Mouse (Mus musculus): ENCODE measurements at regions not wholly inside any gene's neighbourhood (a gene's known extent, or its start where the extent isn't known, plus 50 kb on each side); places are given as distances from the start of the nearest gene placed in this dataset.

DNA sequence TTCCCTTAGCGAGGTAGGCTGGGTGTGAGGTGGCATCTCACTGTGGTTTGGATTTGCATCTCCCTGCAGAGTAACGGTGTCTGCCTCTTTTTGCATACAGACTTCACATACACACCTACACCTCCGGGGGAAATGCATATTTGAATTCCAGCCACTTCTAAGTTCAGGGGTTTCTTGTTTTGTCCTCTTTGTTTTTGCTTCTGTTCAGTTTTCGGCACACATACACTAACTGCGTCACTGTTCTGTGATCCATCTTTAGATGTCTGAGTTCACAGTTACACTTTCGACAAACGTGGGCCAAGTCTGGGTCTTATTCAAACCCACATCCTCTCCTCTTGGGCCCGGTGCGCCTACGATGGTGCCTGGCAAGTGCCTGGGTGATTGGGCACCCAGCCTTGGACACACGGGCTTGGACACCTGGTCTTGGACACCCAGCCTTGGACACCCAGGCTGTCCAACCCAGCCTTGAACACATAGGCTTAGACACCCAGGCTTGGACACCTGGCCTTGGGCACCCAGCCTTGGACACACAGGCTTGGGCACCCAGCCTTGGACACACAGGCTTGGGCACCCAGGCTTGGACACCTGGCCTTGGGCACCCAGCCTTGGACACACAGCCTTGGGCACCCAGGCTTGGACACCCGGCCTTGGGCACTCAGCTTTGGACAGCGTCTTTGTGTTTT, 51.2 kb upstream of the Smndc1 start:
- no peak for ATAC-seq (ENCODE audit: low FRiP score)
- Histone ChIP-seq H3K9ac (no peak overlapping the region), H3K36me3 (replicated peaks) (no peaks in the 10 kb centered on the region), H3K27me3 (peaks cover 4% of the 10 kb centered on the region; the same call in 1 of the 2 replicates), H3K4me3 (replicated peaks) (no peak overlapping the region), H3K4me1 (peaks cover 17% of the 10 kb centered on the region), H3K4me2 (no peak overlapping the region), H3K9me3 (no peaks in the 10 kb centered on the region), H3K27ac (no peak overlapping the region)
- 86% methylated on average over 13 of the region's 13 CpGs for WGBS

DNA sequence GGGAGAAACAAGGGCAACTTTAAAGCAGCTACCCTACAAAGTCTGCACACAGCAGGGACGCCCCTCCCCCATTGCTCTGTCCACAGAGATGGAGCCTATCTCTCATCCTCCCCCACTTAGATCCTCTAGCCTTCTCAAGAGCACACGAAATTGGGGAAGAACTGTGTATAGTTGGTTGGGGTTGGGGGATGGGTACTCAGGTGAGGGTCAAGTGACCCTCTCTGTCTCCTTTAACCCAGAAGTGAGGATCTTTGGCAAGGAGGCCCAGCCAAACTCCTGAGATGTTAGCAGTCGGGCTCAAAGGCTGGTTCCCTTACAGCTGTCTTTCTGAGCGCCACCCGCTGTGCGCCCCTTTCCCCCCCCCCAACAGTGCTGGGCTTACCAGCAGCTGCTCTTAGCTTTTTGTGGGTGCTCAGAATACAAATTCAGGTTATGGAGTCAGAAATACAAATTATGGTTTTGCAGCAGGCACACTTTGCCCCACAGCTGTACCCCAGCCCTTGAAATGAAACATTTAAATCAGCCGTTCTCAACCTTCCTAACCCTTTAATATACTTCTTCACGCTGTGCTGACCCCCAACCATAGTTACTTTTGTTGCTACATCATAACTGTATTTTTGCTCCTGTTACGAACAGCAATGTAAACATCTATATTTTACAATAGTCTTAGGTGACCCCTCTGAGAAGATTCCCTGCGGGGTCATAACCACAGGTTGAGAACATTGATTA, 50.1 kb upstream of the Smndc1 start:
- Histone ChIP-seq H3K9me3 (no peaks in the 10 kb centered on the region), H3K27ac (no peak overlapping the region), H3K27me3 (peaks cover 2% of the 10 kb centered on the region; the same call in 1 of the 2 replicates), H3K4me3 (replicated peaks) (no peak overlapping the region), H3K36me3 (replicated peaks) (no peaks in the 10 kb centered on the region), H3K9ac (no peak overlapping the region), H3K4me2 (no peak overlapping the region), H3K4me1 (peaks cover 17% of the 10 kb centered on the region)
- 35% methylated on average over 10 of the region's 10 CpGs for WGBS
- no peak for ATAC-seq (ENCODE audit: low FRiP score)
